Mouse (Mus musculus) ES-E14 (cell line): ENCODE data around the gene Pcdh7. TPM values are rescaled to one million over a fixed set of nuclear protein-coding genes. Genes with fewer than 3 reads are reported as not detected.

Experiments used
- DNase-seq: peaks from one replicate; pipeline ENCODE4 v3.0.0-alpha.2; 2013; ENCODE audit warnings: low read depth, low spot score
- H3K27ac ChIP-seq: 2 replicates; pipeline ENCODE4 v1.5.1; 2012; ENCODE audit warnings: low read depth, mild to moderate bottlenecking, low read length, moderate library complexity, mixed read lengths; ENCODE audit not compliant: poor library complexity, insufficient read depth, severe bottlenecking
- H3K36me3 ChIP-seq: 2 replicates; pipeline ENCODE4 v1.6.1; 2012; ENCODE audit warnings: mild to moderate bottlenecking, low read length, moderate library complexity, mixed read lengths; ENCODE audit not compliant: control insufficient read depth, poor library complexity, insufficient read depth, severe bottlenecking
- H3K4me1 ChIP-seq, 2 experiments: fragments of 150-350 bp in 1 of 2; sonication (generic) in 1 of 2; 2 replicates each; pipeline ENCODE4 v1.6.1; 2012; ENCODE audit warnings: low read length in 2 of 2, mild to moderate bottlenecking in 1 of 2, mixed read lengths in 1 of 2; ENCODE audit not compliant: control insufficient read depth in 2 of 2, insufficient read depth in 2 of 2, poor library complexity in 1 of 2
- H3K4me3 ChIP-seq, 2 experiments: fragments of 150-350 bp in 1 of 2; sonication (generic) in 1 of 2; 2 replicates each; pipeline ENCODE4 v1.5.1; 2012; ENCODE audit warnings: low read length in 2 of 2, low read depth in 1 of 2, mild to moderate bottlenecking in 1 of 2, mixed read lengths in 1 of 2; ENCODE audit not compliant: insufficient read depth in 1 of 2, poor library complexity in 1 of 2, severe bottlenecking in 1 of 2
- H3K9ac ChIP-seq: 2 replicates; pipeline ENCODE4 v1.6.1; 2012; ENCODE audit warnings: low read depth, mild to moderate bottlenecking, low read length, mixed read lengths; ENCODE audit not compliant: poor library complexity, insufficient read depth, severe bottlenecking
- H3K9me3 ChIP-seq: fragments of 150-350 bp; sonication (generic); 2 replicates; pipeline ENCODE4 v1.6.1; 2012; ENCODE audit warnings: low read depth, mild to moderate bottlenecking, low read length; ENCODE audit not compliant: control insufficient read depth, insufficient read depth
- CHD2 ChIP-seq: IDR thresholded peaks from 2 replicates; pipeline ENCODE4 v1.6.1; 2014; ENCODE audit warnings: mild to moderate bottlenecking, low read depth, low read length, inconsistent platforms
- HCFC1 ChIP-seq: IDR thresholded peaks from 2 replicates; pipeline ENCODE4 v1.6.1; 2012; ENCODE audit warnings: low read length, inconsistent platforms, borderline replicate concordance; ENCODE audit not compliant: insufficient read depth
- MAFK ChIP-seq: IDR thresholded peaks from 2 replicates; pipeline ENCODE4 v1.6.1; 2014; ENCODE audit warnings: mild to moderate bottlenecking, low read depth, low read length, inconsistent platforms; ENCODE audit not compliant: insufficient read depth
- ZC3H11A ChIP-seq: IDR thresholded peaks from 2 replicates; pipeline ENCODE4 v1.6.1; 2012; ENCODE audit warnings: low read depth, mild to moderate bottlenecking, inconsistent platforms, low read length, borderline replicate concordance
- ZNF384 ChIP-seq: IDR thresholded peaks from 2 replicates; pipeline ENCODE4 v1.6.1; 2012; ENCODE audit warnings: low read depth, low read length, inconsistent platforms
- in situ Hi-C, 2 experiments: fragments of 600-800 bp; cut with MboI; formaldehyde crosslinking; loops; one replicate each; pipeline ENCODE4 v1.15.1; 2025; ENCODE audit warnings: low sequenced_read_pairs in 2 of 2, inconsistent platforms in 1 of 2; ENCODE audit not compliant: unreplicated experiment in 2 of 2
- total RNA-seq: library from RNA; depleted of rRNA; stranded (reverse); fragments of 300-350 nt; gene quantifications from 2 replicates; pipeline ENCODE4 v1.2.3, GENCODE M21; 2012

The Pcdh7 gene
- total RNA-seq, 1 experiment = 11.9 TPM

DNA sequence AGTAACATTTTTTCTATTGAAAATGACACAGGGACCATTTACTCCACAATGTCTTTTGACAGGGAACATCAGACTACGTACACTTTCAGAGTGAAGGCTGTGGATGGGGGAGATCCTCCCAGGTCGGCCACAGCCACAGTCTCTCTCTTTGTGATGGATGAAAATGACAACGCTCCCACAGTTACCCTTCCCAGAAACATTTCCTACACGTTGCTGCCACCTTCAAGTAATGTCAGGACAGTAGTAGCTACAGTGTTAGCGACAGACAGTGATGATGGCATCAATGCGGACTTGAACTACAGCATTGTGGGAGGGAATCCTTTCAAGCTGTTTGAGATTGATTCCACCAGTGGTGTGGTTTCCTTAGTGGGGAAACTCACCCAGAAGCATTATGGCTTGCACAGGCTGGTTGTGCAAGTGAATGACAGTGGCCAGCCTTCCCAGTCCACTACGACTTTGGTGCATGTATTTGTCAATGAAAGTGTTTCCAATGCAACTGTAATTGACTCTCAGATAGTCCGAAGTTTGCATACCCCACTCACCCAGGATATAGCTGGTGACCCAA lies 3.5 kb downstream of the Pcdh7 start:
- in situ Hi-C loops = no loop called here
- H3K4me1 ChIP-seq = peaks cover 0 to 5% of the 10 kb centered on the region in 2 experiments; a peak in 1 of 4 replicates
- TF ChIP-seq MAFK (no peak), CHD2 (no peak), ZC3H11A (no peak), HCFC1 (no peak), ZNF384 (no peak)
- no peak overlapping the region for H3K9ac ChIP-seq
- no peaks in the 10 kb centered on the region for H3K36me3 ChIP-seq
- no peak overlapping the region for H3K4me3 ChIP-seq
- no peak for DNase-seq
- no peak overlapping the region for H3K27ac ChIP-seq
- no peaks in the 10 kb centered on the region for H3K9me3 ChIP-seq

DNA sequence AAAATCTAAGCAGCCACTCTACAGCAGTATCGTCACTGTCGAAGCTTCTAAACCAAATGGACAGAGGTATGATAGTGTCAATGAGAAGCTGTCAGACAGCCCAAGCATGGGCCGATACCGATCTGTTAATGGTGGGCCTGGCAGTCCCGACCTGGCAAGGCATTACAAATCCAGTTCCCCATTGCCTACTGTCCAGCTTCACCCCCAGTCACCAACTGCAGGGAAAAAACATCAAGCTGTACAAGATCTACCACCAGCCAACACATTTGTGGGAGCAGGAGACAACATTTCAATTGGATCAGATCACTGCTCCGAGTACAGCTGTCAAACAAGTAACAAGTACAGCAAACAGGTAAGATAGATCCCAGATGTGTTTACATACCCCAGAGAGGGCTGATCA lies 4.2 kb downstream of the Pcdh7 start:
- in situ Hi-C loops = no loop called here
- Histone ChIP-seq H3K36me3 (no peaks in the 10 kb centered on the region), H3K27ac (no peak overlapping the region), H3K4me3 (no peak overlapping the region), H3K9ac (no peak overlapping the region), H3K4me1 (peaks cover 0 to 5% of the 10 kb centered on the region in 2 experiments; a peak in 1 of 4 replicates), H3K9me3 (no peaks in the 10 kb centered on the region)
- TF ChIP-seq CHD2 (no peak), HCFC1 (no peak), MAFK (no peak), ZNF384 (no peak), ZC3H11A (no peak)
- DNase-seq = no peak

DNA sequence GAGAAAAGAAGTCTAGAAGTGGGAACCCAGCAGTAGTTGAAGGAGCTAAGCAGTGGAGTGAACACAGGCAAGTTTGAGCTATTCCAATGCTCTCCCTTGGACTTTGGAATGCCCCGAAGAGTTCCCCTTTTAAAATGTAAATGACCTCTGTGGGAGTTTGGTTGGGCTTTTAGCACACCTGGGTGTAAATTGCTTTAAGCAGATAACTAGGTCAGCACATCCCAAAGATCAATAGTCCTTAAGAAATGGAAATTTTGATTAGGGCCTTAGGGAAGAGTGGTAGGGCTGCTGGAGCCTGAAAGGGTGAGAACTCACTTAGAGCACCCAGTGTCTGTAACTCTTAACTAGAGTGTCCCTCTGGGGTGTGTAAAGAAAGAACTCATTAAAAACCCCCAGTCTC lies 15.7 kb downstream of the Pcdh7 start:
- in situ Hi-C loops = no loop called here

DNA sequence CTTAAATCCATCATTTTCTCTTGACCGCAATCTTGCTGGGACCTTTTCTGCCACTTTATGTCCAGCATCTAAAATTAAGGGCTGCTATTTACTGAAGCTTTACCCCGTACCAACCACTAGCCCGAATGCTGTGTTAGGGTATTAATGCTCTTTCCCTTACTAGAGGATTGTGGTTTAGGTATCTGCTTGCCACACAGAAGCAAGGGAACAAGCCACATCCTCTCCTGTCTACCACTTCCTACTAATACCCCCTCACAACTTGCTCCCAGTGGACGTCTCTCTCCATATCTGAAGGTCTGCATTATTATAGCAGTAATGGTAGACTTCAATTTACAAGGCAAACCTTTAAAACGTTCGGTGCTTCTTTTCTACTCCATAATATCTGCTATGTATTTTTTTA lies 18.0 kb downstream of the Pcdh7 start:
- Histone ChIP-seq H3K27ac (no peak overlapping the region), H3K9ac (no peak overlapping the region), H3K36me3 (no peaks in the 10 kb centered on the region), H3K4me3 (no peak overlapping the region), H3K4me1 (no peaks in the 10 kb centered on the region), H3K9me3 (no peaks in the 10 kb centered on the region)
- in situ Hi-C loops = no loop called here
- no peak for TF ChIP-seq ZNF384
- TF ChIP-seq HCFC1 = no peak
- TF ChIP-seq CHD2 = no peak
- no peak for TF ChIP-seq ZC3H11A
- TF ChIP-seq MAFK = no peak
- no peak for DNase-seq

More for the DNA sequence above, 15.7 kb downstream of the Pcdh7 start:
- Histone ChIP-seq H3K36me3 (no peaks in the 10 kb centered on the region), H3K4me3 (no peak overlapping the region), H3K9me3 (no peaks in the 10 kb centered on the region), H3K4me1 (no peaks in the 10 kb centered on the region), H3K9ac (no peak overlapping the region), H3K27ac (no peak overlapping the region)
- TF ChIP-seq ZC3H11A (no peak), ZNF384 (no peak), HCFC1 (no peak), MAFK (0 out of 2 replicates have a peak, but pooled peaks have one; percentile 6), CHD2 (no peak)
- DNase-seq = peak; percentile 45

DNA sequence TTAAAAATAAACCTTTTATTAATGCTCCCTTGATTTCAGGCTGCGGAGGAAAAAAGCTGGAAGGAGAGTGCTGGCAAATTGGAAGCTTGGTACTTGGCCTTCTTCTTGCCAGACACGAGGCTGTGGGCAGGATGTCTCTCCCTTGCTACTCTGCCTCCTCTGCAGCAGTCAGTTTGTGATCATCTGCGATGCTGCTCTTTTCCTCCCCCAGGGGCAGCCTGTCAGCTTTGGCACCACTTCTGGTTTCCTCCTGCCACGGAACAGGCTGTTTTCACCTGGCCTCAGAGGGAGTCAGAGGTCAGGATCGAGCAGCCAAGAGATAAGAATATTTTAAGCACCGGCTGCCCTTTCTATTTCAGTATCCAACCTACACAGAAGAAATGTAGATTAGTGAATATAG lies 25.2 kb downstream of the Pcdh7 start:
- in situ Hi-C loops = no loop called here
- Histone ChIP-seq H3K9ac (no peak overlapping the region), H3K9me3 (no peaks in the 10 kb centered on the region), H3K27ac (no peak overlapping the region), H3K36me3 (no peaks in the 10 kb centered on the region), H3K4me1 (no peaks in the 10 kb centered on the region), H3K4me3 (no peak overlapping the region)
- no peak for TF ChIP-seq ZC3H11A
- no peak for TF ChIP-seq CHD2
- no peak for TF ChIP-seq HCFC1
- no peak for TF ChIP-seq MAFK
- no peak for TF ChIP-seq ZNF384
- DNase-seq = no peak
